Mouse (Mus musculus): ENCODE results near the gene Ankrd54. TPM values are rescaled to one million over a fixed set of nuclear protein-coding genes. Genes with fewer than 3 reads are reported as not detected.
"Not testable (repeated sequence)": the region's sequence is repeated elsewhere in the genome, so short reads cannot be mapped to it uniquely, and the experiment has no call there.

Gene Ankrd54
- polyA plus RNA-seq, 1 experiment from 2014 or later = 48.4 TPM

DNA sequence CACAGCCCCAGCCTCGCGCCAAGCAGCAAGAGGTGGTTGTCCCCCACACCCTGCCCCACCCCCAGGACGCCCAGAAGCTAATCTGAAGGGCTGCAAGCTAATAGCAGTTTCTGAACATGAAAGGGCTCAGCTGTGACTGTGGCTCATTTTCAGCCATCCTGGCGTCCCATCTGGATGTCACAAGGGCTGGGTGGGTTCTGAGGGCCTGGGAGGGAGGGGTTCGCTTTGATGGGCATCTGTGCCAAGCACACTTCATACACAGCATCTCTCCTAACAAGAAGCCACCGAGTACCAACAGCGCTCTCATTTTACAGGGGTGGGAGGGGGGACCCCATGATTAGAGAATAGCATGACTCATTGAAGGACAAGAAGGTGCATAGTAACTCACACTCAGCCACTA, 49.3 kb downstream of the Ankrd54 start:
- no peak overlapping the region for H3K9ac ChIP-seq (replicated peaks; ENCODE audit: low read depth)
- DNase-seq (ENCODE audit: low spot score) = no peak
- H3K36me3 ChIP-seq (ENCODE audit: insufficient read depth, low read length) = no peaks in the 10 kb centered on the region
- no peaks in the 10 kb centered on the region for H3K9me3 ChIP-seq (ENCODE audit: low read length)
- H3K27ac ChIP-seq (ENCODE audit: low read length) = no peak overlapping the region
- H3K4me3 ChIP-seq (ENCODE audit: low read depth, low read length) = no peak overlapping the region
- H3K4me1 ChIP-seq (ENCODE audit: insufficient read depth, low read depth, low read length) = no peaks in the 10 kb centered on the region
- H3K27me3 ChIP-seq (replicated peaks; ENCODE audit: insufficient read depth, low read length) = no peaks in the 10 kb centered on the region
- TF ChIP-seq CTCF (IDR thresholded peaks at IDR 0.05) (no peak), EP300 (IDR thresholded peaks at IDR 0.05) (no peak)
- no peak overlapping the region for H3K4me2 ChIP-seq (replicated peaks; ENCODE audit: low read depth, low read length)
- 54% methylated on average over 7 of the region's 7 CpGs for WGBS
- ATAC-seq = no peak

DNA sequence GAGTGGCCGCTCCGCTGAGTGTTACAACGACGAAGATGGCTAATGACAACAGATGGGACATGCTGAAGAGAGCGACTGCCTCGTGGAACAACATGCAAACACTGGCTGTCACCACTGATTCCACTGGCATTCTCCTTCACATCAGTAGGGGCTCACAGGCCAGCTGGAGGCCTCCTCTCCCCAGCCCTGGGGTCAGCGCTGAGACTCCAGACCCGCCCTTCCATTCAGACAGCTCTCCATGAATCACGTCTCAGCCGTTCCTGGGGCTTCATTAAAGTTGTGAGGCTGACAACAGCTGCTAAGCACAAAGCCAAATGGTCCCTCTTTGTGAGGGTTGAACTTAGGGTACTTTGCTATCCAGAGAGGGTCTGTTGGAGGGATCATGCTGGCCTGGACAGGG, 51.1 kb downstream of the Ankrd54 start:
- no peak for ATAC-seq
- H3K9ac ChIP-seq (replicated peaks; ENCODE audit: low read depth) = no peak overlapping the region
- no peak for DNase-seq (ENCODE audit: low spot score)
- no peaks in the 10 kb centered on the region for H3K9me3 ChIP-seq (ENCODE audit: low read length)
- no peak overlapping the region for H3K4me3 ChIP-seq (ENCODE audit: low read depth, low read length)
- no peaks in the 10 kb centered on the region for H3K27me3 ChIP-seq (replicated peaks; ENCODE audit: insufficient read depth, low read length)
- H3K27ac ChIP-seq (ENCODE audit: low read length) = no peak overlapping the region
- H3K4me1 ChIP-seq (ENCODE audit: insufficient read depth, low read depth, low read length) = no peaks in the 10 kb centered on the region
- 52% methylated on average over 10 of the region's 10 CpGs for WGBS
- 0 out of 2 replicates have a peak, but pooled peaks cover under 1% of the 10 kb centered on the region for H3K36me3 ChIP-seq (ENCODE audit: insufficient read depth, low read length)
- no peak overlapping the region for H3K4me2 ChIP-seq (replicated peaks; ENCODE audit: low read depth, low read length)
- TF ChIP-seq EP300 (IDR thresholded peaks at IDR 0.05) (no peak), CTCF (IDR thresholded peaks at IDR 0.05) (no peak)

DNA sequence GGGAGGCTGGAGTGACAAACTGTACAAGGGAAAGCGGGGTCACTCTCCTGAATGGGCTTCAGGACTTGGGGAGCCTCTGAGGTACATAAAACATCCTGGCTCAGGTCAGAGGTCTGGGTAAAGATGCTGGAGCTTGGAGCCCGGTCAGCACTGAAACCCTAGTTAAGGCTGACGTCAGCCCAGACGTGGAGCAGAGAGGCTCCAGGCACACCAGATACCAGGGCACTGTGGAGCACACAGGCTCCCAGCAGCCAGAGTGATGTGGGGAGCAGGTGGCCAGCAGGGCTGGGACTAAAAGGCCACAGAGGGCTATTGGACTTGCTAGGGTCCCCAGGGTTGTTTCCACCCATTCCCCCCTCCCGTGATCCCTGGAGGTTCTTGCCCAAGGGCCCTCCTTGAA, 53.0 kb downstream of the Ankrd54 start:
- Histone ChIP-seq H3K4me1 (ENCODE audit: insufficient read depth, low read depth, low read length) (no peaks in the 10 kb centered on the region), H3K27me3 (replicated peaks; ENCODE audit: insufficient read depth, low read length) (no peaks in the 10 kb centered on the region), H3K36me3 (ENCODE audit: insufficient read depth, low read length) (peaks cover 12% of the 10 kb centered on the region; the same call in 1 of the 2 replicates), H3K27ac (ENCODE audit: low read length) (no peak overlapping the region), H3K4me3 (ENCODE audit: low read depth, low read length) (no peak overlapping the region), H3K9me3 (ENCODE audit: low read length) (no peaks in the 10 kb centered on the region), H3K9ac (replicated peaks; ENCODE audit: low read depth) (no peak overlapping the region), H3K4me2 (replicated peaks; ENCODE audit: low read depth, low read length) (no peak overlapping the region)
- TF ChIP-seq CTCF (IDR thresholded peaks at IDR 0.05) (no peak), EP300 (IDR thresholded peaks at IDR 0.05) (no peak)
- DNase-seq (ENCODE audit: low spot score) (no peak), ATAC-seq (no peak)
- 62% methylated on average over 5 of the region's 5 CpGs for WGBS

DNA sequence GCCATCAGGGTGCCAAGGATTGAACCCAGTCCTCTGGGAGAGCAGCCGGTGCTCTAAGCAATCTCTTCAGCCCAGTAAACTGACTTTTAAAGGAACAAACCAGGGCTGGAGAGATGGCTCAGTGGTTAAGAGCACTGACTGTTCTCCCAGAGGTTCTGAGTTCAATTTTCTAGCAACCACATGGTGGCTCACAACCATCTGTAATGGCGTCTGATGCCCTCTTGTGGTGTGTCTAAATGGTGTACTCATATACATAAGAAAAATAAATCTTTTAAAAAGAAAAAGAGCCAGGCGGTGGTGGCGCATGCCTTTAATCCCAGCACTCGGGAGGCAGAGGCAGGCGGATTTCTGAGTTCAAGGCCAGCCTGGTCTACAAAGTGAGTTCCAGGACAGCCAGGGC, 54.9 kb downstream of the Ankrd54 start:
- not testable (repeated sequence) for H3K4me2 ChIP-seq (replicated peaks; ENCODE audit: low read depth, low read length); H3K27ac ChIP-seq (ENCODE audit: low read length); DNase-seq (ENCODE audit: low spot score); H3K9me3 ChIP-seq (ENCODE audit: low read length); H3K27me3 ChIP-seq (replicated peaks; ENCODE audit: insufficient read depth, low read length); H3K4me3 ChIP-seq (ENCODE audit: low read depth, low read length); H3K4me1 ChIP-seq (ENCODE audit: insufficient read depth, low read depth, low read length); H3K9ac ChIP-seq (replicated peaks; ENCODE audit: low read depth); ATAC-seq
- peak; percentile 34 for TF ChIP-seq CTCF (IDR thresholded peaks at IDR 0.05)
- 84% methylated on average over 6 of the region's 6 CpGs for WGBS
- peaks cover 22% of the 10 kb centered on the region; the same call in 1 of the 2 replicates for H3K36me3 ChIP-seq (ENCODE audit: insufficient read depth, low read length)

DNA sequence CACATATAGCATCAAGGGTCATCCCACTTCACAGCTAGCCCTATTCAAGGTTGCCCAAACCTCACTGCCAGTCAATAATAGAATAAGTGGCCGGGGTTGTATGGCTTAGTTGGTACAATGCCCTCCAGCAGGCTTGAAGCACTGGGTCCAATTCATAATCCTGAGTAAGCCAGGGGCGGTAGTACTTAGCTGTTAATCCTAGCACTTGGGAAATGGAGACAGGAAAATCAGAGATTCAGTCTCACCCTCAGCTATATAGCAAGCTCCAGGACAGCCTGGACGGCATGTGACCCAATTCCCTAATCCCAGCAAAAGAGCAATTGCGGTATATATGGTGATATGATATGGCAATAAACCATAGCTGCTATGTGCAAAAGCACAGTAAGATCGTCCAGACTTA, 55.6 kb downstream of the Ankrd54 start:
- WGBS = 91% methylated on average over 5 of the region's 5 CpGs
- ATAC-seq = no peak

DNA sequence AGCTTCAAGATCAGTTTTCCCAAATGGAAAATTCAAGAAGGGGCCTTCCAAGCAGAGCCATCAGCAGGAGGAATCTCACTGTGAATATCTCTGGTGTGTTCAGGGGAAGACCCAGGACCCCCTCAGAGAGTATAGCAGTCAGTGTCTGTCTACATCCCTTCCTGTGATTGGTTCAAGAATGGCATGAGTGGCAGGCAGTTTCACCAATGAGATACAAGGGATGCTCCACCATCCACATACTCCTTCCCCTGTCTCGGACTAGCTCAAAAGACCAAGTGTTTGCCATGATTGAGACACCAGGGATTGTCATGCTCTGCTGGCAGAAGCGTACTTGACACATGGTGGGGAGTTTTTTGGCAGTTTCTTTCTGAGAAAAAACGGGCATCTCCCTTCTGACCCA, 56.1 kb downstream of the Ankrd54 start:
- Histone ChIP-seq H3K4me1 (ENCODE audit: insufficient read depth, low read depth, low read length) (no peaks in the 10 kb centered on the region), H3K36me3 (ENCODE audit: insufficient read depth, low read length) (peaks cover 30% of the 10 kb centered on the region; the same call in 1 of the 2 replicates), H3K9me3 (ENCODE audit: low read length) (no peaks in the 10 kb centered on the region), H3K27ac (ENCODE audit: low read length) (no peak overlapping the region), H3K4me2 (replicated peaks; ENCODE audit: low read depth, low read length) (no peak overlapping the region), H3K9ac (replicated peaks; ENCODE audit: low read depth) (no peak overlapping the region), H3K4me3 (ENCODE audit: low read depth, low read length) (no peak overlapping the region), H3K27me3 (replicated peaks; ENCODE audit: insufficient read depth, low read length) (no peaks in the 10 kb centered on the region)
- TF ChIP-seq CTCF (IDR thresholded peaks at IDR 0.05) (no peak), EP300 (IDR thresholded peaks at IDR 0.05) (no peak)
- DNase-seq (ENCODE audit: low spot score) (no peak), ATAC-seq (no peak)
- WGBS = 65% methylated on average over 3 of the region's 3 CpGs

More for the DNA sequence above, 55.6 kb downstream of the Ankrd54 start:
- Histone ChIP-seq H3K9me3 (ENCODE audit: low read length) (no peaks in the 10 kb centered on the region), H3K27me3 (replicated peaks; ENCODE audit: insufficient read depth, low read length) (no peaks in the 10 kb centered on the region), H3K4me1 (ENCODE audit: insufficient read depth, low read depth, low read length) (no peaks in the 10 kb centered on the region), H3K4me3 (ENCODE audit: low read depth, low read length) (no peak overlapping the region), H3K36me3 (ENCODE audit: insufficient read depth, low read length) (peaks cover 26% of the 10 kb centered on the region; the same call in 1 of the 2 replicates), H3K4me2 (replicated peaks; ENCODE audit: low read depth, low read length) (no peak overlapping the region), H3K27ac (ENCODE audit: low read length) (no peak overlapping the region), H3K9ac (replicated peaks; ENCODE audit: low read depth) (no peak overlapping the region)
- no peak for TF ChIP-seq CTCF (IDR thresholded peaks at IDR 0.05)
- TF ChIP-seq EP300 (IDR thresholded peaks at IDR 0.05) = no peak
- DNase-seq (ENCODE audit: low spot score) = no peak

DNA sequence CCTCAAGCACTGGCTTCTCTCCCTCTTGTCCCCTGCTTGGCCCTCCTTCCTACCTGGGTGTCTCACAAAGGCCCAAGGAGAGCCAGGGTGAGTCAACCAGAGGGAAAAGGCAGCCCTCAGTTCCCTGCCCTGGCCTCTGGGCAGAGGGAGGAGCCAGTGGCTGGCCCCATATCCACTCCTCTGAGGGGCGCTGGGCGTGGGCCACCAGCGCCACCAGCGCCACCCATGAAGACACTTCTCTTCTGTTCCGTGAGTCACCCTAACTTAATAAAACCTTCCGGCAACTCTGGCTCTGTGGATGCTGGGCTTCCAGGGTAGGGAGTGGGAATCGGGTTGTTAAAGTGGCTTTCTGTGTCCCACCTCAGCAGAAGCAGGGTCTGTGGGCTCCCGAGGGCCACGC, 57.1 kb downstream of the Ankrd54 start:
- H3K27ac ChIP-seq (ENCODE audit: low read length) = no peak overlapping the region
- H3K9me3 ChIP-seq (ENCODE audit: low read length) = no peaks in the 10 kb centered on the region
- TF ChIP-seq CTCF (IDR thresholded peaks at IDR 0.05) (no peak), EP300 (IDR thresholded peaks at IDR 0.05) (no peak)
- H3K36me3 ChIP-seq (ENCODE audit: insufficient read depth, low read length) = peaks cover 32% of the 10 kb centered on the region; the same call in 1 of the 2 replicates
- ATAC-seq (no peak), DNase-seq (ENCODE audit: low spot score) (no peak)
- H3K4me1 ChIP-seq (ENCODE audit: insufficient read depth, low read depth, low read length) = no peaks in the 10 kb centered on the region
- no peak overlapping the region for H3K4me2 ChIP-seq (replicated peaks; ENCODE audit: low read depth, low read length)
- 85% methylated on average over 9 of the region's 9 CpGs for WGBS
- no peak overlapping the region for H3K9ac ChIP-seq (replicated peaks; ENCODE audit: low read depth)
- no peaks in the 10 kb centered on the region for H3K27me3 ChIP-seq (replicated peaks; ENCODE audit: insufficient read depth, low read length)
- no peak overlapping the region for H3K4me3 ChIP-seq (ENCODE audit: low read depth, low read length)

Other genes starting within 250 kb of the Ankrd54 start
- 107 and 109 TPM in 2 replicates for gene Cdc42ep1, start 220.3 kb downstream of the Ankrd54 start, polyA plus RNA-seq (2015; fragmentation: Nextera tagmentation; extraction: Ambion mirVana)
- 1.6 and 2.4 TPM in 2 replicates for gene Lgals2, start 207.4 kb downstream of the Ankrd54 start, polyA plus RNA-seq (2015; fragmentation: Nextera tagmentation; extraction: Ambion mirVana)
- 49.7 and 51.5 TPM in 2 replicates for gene Gga1, start 185.7 kb downstream of the Ankrd54 start, polyA plus RNA-seq (2015; fragmentation: Nextera tagmentation; extraction: Ambion mirVana)
- gene Gm49510, start 163.2 kb downstream of the Ankrd54 start, polyA plus RNA-seq (2015; fragmentation: Nextera tagmentation; extraction: Ambion mirVana) = 0.10 and 0.42 TPM in 2 replicates
- 12.7 and 12.8 TPM in 2 replicates for gene Sh3bp1, start 163.1 kb downstream of the Ankrd54 start, polyA plus RNA-seq (2015; fragmentation: Nextera tagmentation; extraction: Ambion mirVana)
- gene Pdxp, start 149.0 kb downstream of the Ankrd54 start, polyA plus RNA-seq (2015; fragmentation: Nextera tagmentation; extraction: Ambion mirVana) = 1.8 and 1.9 TPM in 2 replicates
- gene Lgals1, start 136.2 kb downstream of the Ankrd54 start, polyA plus RNA-seq (2015; fragmentation: Nextera tagmentation; extraction: Ambion mirVana) = 655 and 726 TPM in 2 replicates
- gene Nol12, start 128.0 kb downstream of the Ankrd54 start, polyA plus RNA-seq (2015; fragmentation: Nextera tagmentation; extraction: Ambion mirVana) = 26.8 and 28.9 TPM in 2 replicates
- 22.5 and 23.9 TPM in 2 replicates for gene Triobp, start 115.2 kb downstream of the Ankrd54 start, polyA plus RNA-seq (2015; fragmentation: Nextera tagmentation; extraction: Ambion mirVana)
- gene H1f0, start 34.4 kb downstream of the Ankrd54 start, polyA plus RNA-seq (2015; fragmentation: Nextera tagmentation; extraction: Ambion mirVana) = 263 and 311 TPM in 2 replicates
- gene Galr3, start 21.0 kb downstream of the Ankrd54 start, polyA plus RNA-seq (2015; fragmentation: Nextera tagmentation; extraction: Ambion mirVana) = 0.12 and 0.14 TPM in 2 replicates
- 99.3 and 101 TPM in 2 replicates for gene Eif3l, start 12.3 kb upstream of the Ankrd54 start, polyA plus RNA-seq (2015; fragmentation: Nextera tagmentation; extraction: Ambion mirVana)
- gene Micall1, start 46.0 kb upstream of the Ankrd54 start, polyA plus RNA-seq (2015; fragmentation: Nextera tagmentation; extraction: Ambion mirVana) = 8.4 and 9.1 TPM in 2 replicates
- gene Polr2f, start 78.1 kb upstream of the Ankrd54 start, polyA plus RNA-seq (2015; fragmentation: Nextera tagmentation; extraction: Ambion mirVana) = 243 and 261 TPM in 2 replicates
- gene 1700088E04Rik, start 78.4 kb upstream of the Ankrd54 start, polyA plus RNA-seq (2015; fragmentation: Nextera tagmentation; extraction: Ambion mirVana) = 29.8 and 30.4 TPM in 2 replicates
- gene Sox10, start 102.3 kb upstream of the Ankrd54 start, polyA plus RNA-seq (2015; fragmentation: Nextera tagmentation; extraction: Ambion mirVana) = 0.11 and 0.31 TPM in 2 replicates
- gene Pick1, start 166.3 kb upstream of the Ankrd54 start, polyA plus RNA-seq (2015; fragmentation: Nextera tagmentation; extraction: Ambion mirVana) = 22.0 and 22.2 TPM in 2 replicates
- 0.16 and 0.31 TPM in 2 replicates for gene Gm49486, start 166.5 kb upstream of the Ankrd54 start, polyA plus RNA-seq (2015; fragmentation: Nextera tagmentation; extraction: Ambion mirVana)
- gene Slc16a8, start 191.9 kb upstream of the Ankrd54 start, polyA plus RNA-seq (2015; fragmentation: Nextera tagmentation; extraction: Ambion mirVana) = 0.07 and 0.13 TPM in 2 replicates
- 1.4 and 2.7 TPM in 2 replicates for gene Baiap2l2, start 222.6 kb upstream of the Ankrd54 start, polyA plus RNA-seq (2015; fragmentation: Nextera tagmentation; extraction: Ambion mirVana)

Measured in lung, postnatal 0 days (tissue).